8 mouse cellular contexts compared by ENCODE assay signal in genomic region chr8:84840248-84840999, GRCm38 (mm10). TPM values are rescaled to one million over a fixed set of nuclear protein-coding genes. Genes with fewer than 3 reads are reported as not detected.
DNase-seq lines count a peak whose midpoint lies in the region; ATAC-seq and TF ChIP-seq lines count a peak whose summit lies in the region.

Gene Rad23a (minus strand): TSS chr8:84840665.

- peaks cover 27% of the 10 kb centered on the region; the same call in 1 of the 2 replicates for H3K4me1 ChIP-seq in embryonic facial prominence, embryonic 14.5 days (ENCODE audit: control insufficient read depth, insufficient read depth, low read length)
- peaks cover 3% of the 10 kb centered on the region for H3K4me1 ChIP-seq in heart, adult 2 months (ENCODE audit: control insufficient read depth, insufficient read depth, low read length)
- peaks cover 76% of the 10 kb centered on the region for H3K4me1 ChIP-seq in limb, embryonic 13.5 days
- H3K4me1 ChIP-seq in midbrain, embryonic 16.5 days (ENCODE audit: control insufficient read depth, insufficient read depth, low read length) = peaks cover 31% of the 10 kb centered on the region

- TF ChIP-seq CTCF in heart, adult 2 months (IDR thresholded peaks at IDR 0.05) = no peak

- peak within 1 kb of the TSS; percentile 92 for H3K9ac ChIP-seq in embryonic facial prominence, embryonic 14.5 days (ENCODE audit: low read depth, low read length)
- H3K9ac ChIP-seq in heart, adult 2 months (ENCODE audit: low read depth, low read length) = peak within 1 kb of the TSS; percentile 74
- peak within 1 kb of the TSS; percentile 90 for H3K9ac ChIP-seq in limb, embryonic 13.5 days
- H3K9ac ChIP-seq in midbrain, embryonic 16.5 days (ENCODE audit: low read depth, low read length) = peak within 1 kb of the TSS; percentile 90

- H3K9me3 ChIP-seq in embryonic facial prominence, embryonic 14.5 days (ENCODE audit: control insufficient read depth, low read length) = no peaks in the 10 kb centered on the region
- H3K9me3 ChIP-seq in limb, embryonic 13.5 days = no peaks in the 10 kb centered on the region
- no peaks in the 10 kb centered on the region for H3K9me3 ChIP-seq in midbrain, embryonic 16.5 days (replicated peaks; ENCODE audit: control insufficient read depth, low read length, poor library complexity, severe bottlenecking)

- WGBS in embryonic facial prominence, embryonic 14.5 days = under 1% methylated on average over 16 of the region's 55 CpGs
- WGBS in heart, adult 2 months = under 1% methylated on average over 55 of the region's 55 CpGs
- WGBS in limb, embryonic 13.5 days = under 1% methylated on average over 49 of the region's 55 CpGs
- 0% methylated on average over 44 of the region's 55 CpGs for WGBS in midbrain, embryonic 16.5 days

- peak; percentile 74; the same call in 1 of the 2 replicates for TF ChIP-seq EP300 in heart, adult 2 months (IDR thresholded peaks at IDR 0.05; ENCODE audit: insufficient read depth, low read depth, low read length)

- peak; percentile 99 for DNase-seq in 3T3-L1 (ENCODE audit: low read depth, low spot score)
- DNase-seq in adrenal gland, postnatal 4 days (ENCODE audit: low spot score in 2 of 2) = peak; percentile 77 to 79
- peak; percentile 98 for DNase-seq in embryonic facial prominence, embryonic 14.5 days (ENCODE audit: low spot score)
- peak; percentile 91 to 93 for DNase-seq in heart, adult 2 months
- peak; percentile 91 to 93 for DNase-seq in kidney, adult 8-10 months
- peak; percentile 86 to 94 for DNase-seq in spleen, postnatal 10 days (ENCODE audit: low spot score in 2 of 2)

- no peaks in the 10 kb centered on the region for H3K79me2 ChIP-seq in heart, adult 2 months (replicated peaks; ENCODE audit: control insufficient read depth, insufficient read depth, low read length)

- peak; percentile 80 for TF ChIP-seq POLR2A in heart, adult 2 months (IDR thresholded peaks at IDR 0.05; ENCODE audit: insufficient read depth, low read depth, low read length)

- peaks cover 86% of the 10 kb centered on the region for H3K36me3 ChIP-seq in embryonic facial prominence, embryonic 14.5 days (ENCODE audit: control insufficient read depth, insufficient read depth, low read length)
- peaks cover 18% of the 10 kb centered on the region for H3K36me3 ChIP-seq in heart, adult 2 months (ENCODE audit: control insufficient read depth, insufficient read depth, low read length)
- peaks cover 82% of the 10 kb centered on the region for H3K36me3 ChIP-seq in limb, embryonic 13.5 days
- peaks cover 47% of the 10 kb centered on the region for H3K36me3 ChIP-seq in midbrain, embryonic 16.5 days (ENCODE audit: control insufficient read depth, insufficient read depth, low read length)

- intact Hi-C loops in heart, adult 2 months (cut with DNase I) = no loop called here

- peak within 1 kb of the TSS; percentile 88 for H3K27ac ChIP-seq in embryonic facial prominence, embryonic 14.5 days (replicated peaks; ENCODE audit: low read depth, low read length)
- H3K27ac ChIP-seq in heart, adult 2 months = peak within 1 kb of the TSS; percentile 79
- H3K27ac ChIP-seq in limb, embryonic 13.5 days = peak within 1 kb of the TSS; percentile 80
- peak within 1 kb of the TSS; percentile 86 for H3K27ac ChIP-seq in midbrain, embryonic 16.5 days (ENCODE audit: low read length)

- ATAC-seq in embryonic facial prominence, embryonic 14.5 days (ENCODE audit: low read depth) = peak; percentile 94
- ATAC-seq in limb, embryonic 13.5 days (ENCODE audit: low FRiP score, low read depth) = peak; percentile 95
- ATAC-seq in midbrain, embryonic 16.5 days = peak; percentile 96

- H3K27me3 ChIP-seq in embryonic facial prominence, embryonic 14.5 days (replicated peaks; ENCODE audit: control insufficient read depth, insufficient read depth, low read length) = no peaks in the 10 kb centered on the region
- H3K27me3 ChIP-seq in heart, adult 2 months (ENCODE audit: control insufficient read depth, insufficient read depth, low read length) = no peaks in the 10 kb centered on the region
- H3K27me3 ChIP-seq in limb, embryonic 13.5 days = no peaks in the 10 kb centered on the region
- no peaks in the 10 kb centered on the region for H3K27me3 ChIP-seq in midbrain, embryonic 16.5 days (ENCODE audit: control insufficient read depth, insufficient read depth, low read depth, low read length)

- peak within 1 kb of the TSS; percentile 81 for H3K4me3 ChIP-seq in embryonic facial prominence, embryonic 14.5 days (ENCODE audit: low read depth, low read length)
- H3K4me3 ChIP-seq in heart, adult 2 months = peak within 1 kb of the TSS; percentile 64
- peak within 1 kb of the TSS; percentile 88 for H3K4me3 ChIP-seq in limb, embryonic 13.5 days
- H3K4me3 ChIP-seq in midbrain, embryonic 16.5 days (ENCODE audit: low read depth, low read length) = peak within 1 kb of the TSS; percentile 73

- H3K4me2 ChIP-seq in embryonic facial prominence, embryonic 14.5 days (ENCODE audit: low read depth, low read length) = peak within 1 kb of the TSS; percentile 62
- H3K4me2 ChIP-seq in limb, embryonic 13.5 days (replicated peaks) = peak within 1 kb of the TSS; percentile 71
- peak within 1 kb of the TSS; percentile 74 for H3K4me2 ChIP-seq in midbrain, embryonic 16.5 days (ENCODE audit: low read length)

RNA-seq across cellular contexts. Expression of gene Rad23a, which starts in this region (rescaled TPM):
- total RNA-seq in adrenal gland, postnatal 4 days (2021) = 10 to 100 TPM; 86.4 to 93.8 TPM
- 109 and 111 TPM in 2 replicates for polyA plus RNA-seq in embryonic facial prominence, embryonic 14.5 days (2014; fragmentation: Nextera tagmentation; extraction: Ambion mirVana)
- 10 to 100 TPM; 85.1 to 87.6 TPM for total RNA-seq in heart, adult 2 months (2021)
- polyA plus RNA-seq in heart, adult 2 months (2012; rRNA removed) = 77.3 and 101 TPM in 2 replicates
- polyA plus RNA-seq in limb, embryonic 13.5 days (2015; fragmentation: Nextera tagmentation; extraction: Ambion mirVana) = 106 TPM in 2 replicates
- polyA plus RNA-seq in midbrain, embryonic 16.5 days (2015; fragmentation: Nextera tagmentation; extraction: Ambion mirVana) = 80.7 and 85.6 TPM in 2 replicates

Comparison
In these comparisons a context has a peak if more than half of its experiments do, and no peak if none do; other contexts are left out.
1. Peak in every context shown above with its lines: DNase-seq, ATAC-seq, H3K4me3 ChIP-seq and H3K27ac ChIP-seq.